Mouse (Mus musculus): Measurements from ENCODE around the gene Hic1.

The Hic1 gene

GRCm38 (mm10) chr11:75167643-75168589 is 1.4 kb downstream of the Hic1 start:
- no peak for DNase-seq (ENCODE audit: low read depth, low spot score)

- no peak for DNase-seq (ENCODE audit: low read depth, low spot score)
Observed at GRCm38 (mm10) chr11:75166861-75167642, 2.3 kb downstream of the Hic1 start.

GRCm38 (mm10) chr11:75166193-75166842 is 3.0 kb downstream of the Hic1 start:
- no peak for DNase-seq (ENCODE audit: low read depth, low spot score)

- no peak for DNase-seq (ENCODE audit: low read depth, low spot score)
Observed at GRCm38 (mm10) chr11:75165441-75166192, 3.7 kb downstream of the Hic1 start.

- DNase-seq (ENCODE audit: low read depth, low spot score), result no peak
Observed at GRCm38 (mm10) chr11:75164750-75165149, 4.6 kb downstream of the Hic1 start.

GRCm38 (mm10) chr11:75164051-75164450 is 5.3 kb downstream of the Hic1 start:
- DNase-seq (ENCODE audit: low read depth, low spot score), result no peak

GRCm38 (mm10) chr11:75163379-75163778 is 5.9 kb downstream of the Hic1 start:
- DNase-seq (ENCODE audit: low read depth, low spot score), result no peak

GRCm38 (mm10) chr11:75162591-75163080 is 6.7 kb downstream of the Hic1 start:
- no peak for DNase-seq (ENCODE audit: low read depth, low spot score)

- no peak for DNase-seq (ENCODE audit: low read depth, low spot score)
Observed at GRCm38 (mm10) chr11:75161417-75162008, 7.8 kb downstream of the Hic1 start.

- no peak for DNase-seq (ENCODE audit: low read depth, low spot score)
Observed at GRCm38 (mm10) chr11:75160954-75161353, 8.4 kb downstream of the Hic1 start.

- no peak for DNase-seq (ENCODE audit: low read depth, low spot score)
Observed at GRCm38 (mm10) chr11:75159564-75159963, 9.8 kb downstream of the Hic1 start.

GRCm38 (mm10) chr11:75158432-75158831 is 10.9 kb downstream of the Hic1 start:
- no peak for DNase-seq (ENCODE audit: low read depth, low spot score)

- no peak for DNase-seq (ENCODE audit: low read depth, low spot score)
Observed at GRCm38 (mm10) chr11:75157901-75158300, 11.4 kb downstream of the Hic1 start.

GRCm38 (mm10) chr11:75157037-75157436 is 12.3 kb downstream of the Hic1 start:
- no peak for DNase-seq (ENCODE audit: low read depth, low spot score)

GRCm38 (mm10) chr11:75156416-75156815 is 12.9 kb downstream of the Hic1 start:
- DNase-seq (ENCODE audit: low read depth, low spot score), result no peak

GRCm38 (mm10) chr11:75155985-75156384 is 13.3 kb downstream of the Hic1 start:
- DNase-seq (ENCODE audit: low read depth, low spot score), result no peak

- DNase-seq (ENCODE audit: low read depth, low spot score), result no peak
Observed at GRCm38 (mm10) chr11:75154053-75154585, 15.2 kb downstream of the Hic1 start.

GRCm38 (mm10) chr11:75152603-75153557 is 16.4 kb downstream of the Hic1 start:
- no peak for DNase-seq (ENCODE audit: low read depth, low spot score)

GRCm38 (mm10) chr11:75150346-75150745 is 19.0 kb downstream of the Hic1 start:
- no peak for DNase-seq (ENCODE audit: low read depth, low spot score)

Data from retina, postnatal 7 days (tissue).